Mouse (Mus musculus): ENCODE measurements at regions not wholly inside any gene's neighbourhood (a gene's known extent, or its start where the extent isn't known, plus 50 kb on each side); places are given as distances from the start of the nearest gene placed in this dataset.
A peak's percentile ranks its signal among the peaks of the same experiment; 100 is the strongest.
"Not testable (repeated sequence)": the region's sequence is repeated elsewhere in the genome, so short reads cannot be mapped to it uniquely, and the experiment has no call there.

GRCm38 (mm10) chr3:149098764-149099163 lies 108.4 kb upstream of the Adgrl2 start:
- DNase-seq = no peak

- DNase-seq = no peak
Observed at GRCm38 (mm10) chr3:149097026-149097425, 106.7 kb upstream of the Adgrl2 start.

- peak in 1 of 2 experiments; percentile 44 for DNase-seq
Observed at GRCm38 (mm10) chr3:149092649-149093048, 102.3 kb upstream of the Adgrl2 start.

GRCm38 (mm10) chr3:149090103-149090502 lies 99.7 kb upstream of the Adgrl2 start:
- DNase-seq = no peak

GRCm38 (mm10) chr3:149088621-149089128 lies 98.3 kb upstream of the Adgrl2 start:
- DNase-seq = peak; percentile 27 to 45

GRCm38 (mm10) chr3:149087488-149087887 lies 97.1 kb upstream of the Adgrl2 start:
- peak; percentile 46 to 70 for DNase-seq

- DNase-seq = peak in 1 of 2 experiments; percentile 8
Observed at GRCm38 (mm10) chr3:149086704-149087103, 96.3 kb upstream of the Adgrl2 start.

GRCm38 (mm10) chr3:149086086-149086485 lies 95.7 kb upstream of the Adgrl2 start:
- no peak for DNase-seq

- peak in 1 of 2 experiments; percentile 40 for DNase-seq
Observed at GRCm38 (mm10) chr3:149084861-149085598, 94.7 kb upstream of the Adgrl2 start.

GRCm38 (mm10) chr3:149083391-149083790 lies 93.0 kb upstream of the Adgrl2 start:
- DNase-seq = peak in 1 of 2 experiments; percentile 14

GRCm38 (mm10) chr3:149078881-149079280 lies 88.5 kb upstream of the Adgrl2 start:
- no peak for DNase-seq

- peak in 1 of 2 experiments; percentile 6 for DNase-seq
Observed at GRCm38 (mm10) chr3:149076928-149077551, 86.7 kb upstream of the Adgrl2 start.

- DNase-seq = peak; percentile 21 to 52
Observed at GRCm38 (mm10) chr3:149075488-149075851, 85.1 kb upstream of the Adgrl2 start.

- peak; percentile 36 to 48 for DNase-seq
Observed at GRCm38 (mm10) chr3:149074658-149075487, 84.5 kb upstream of the Adgrl2 start.

GRCm38 (mm10) chr3:149070201-149070600 lies 79.8 kb upstream of the Adgrl2 start:
- DNase-seq = no peak

- no peak for DNase-seq
Observed at GRCm38 (mm10) chr3:149069436-149069835, 79.1 kb upstream of the Adgrl2 start.

GRCm38 (mm10) chr3:149068821-149069220 lies 78.5 kb upstream of the Adgrl2 start:
- DNase-seq = no peak

GRCm38 (mm10) chr3:149067758-149068157 lies 77.4 kb upstream of the Adgrl2 start:
- DNase-seq = no peak

- no peak for DNase-seq
Observed at GRCm38 (mm10) chr3:149055077-149055476, 64.7 kb upstream of the Adgrl2 start.

GRCm38 (mm10) chr3:149052295-149052902 lies 62.0 kb upstream of the Adgrl2 start:
- not testable (repeated sequence) for DNase-seq

- DNase-seq = no peak
Observed at GRCm38 (mm10) chr3:149045343-149045742, 55.0 kb upstream of the Adgrl2 start.

- no peak for DNase-seq
Observed at GRCm38 (mm10) chr3:149043901-149044300, 53.5 kb upstream of the Adgrl2 start.

GRCm38 (mm10) chr3:149042527-149042926 lies 52.2 kb upstream of the Adgrl2 start:
- no peak for DNase-seq

Measured in kidney, postnatal 4 days (tissue).